Mouse (Mus musculus) layer of hippocampus, adult 11-12 months (tissue): ENCODE measurements around the gene En1.

Experiments used
- DNase-seq: peaks from one replicate; pipeline ENCODE4 v3.0.0; 2022; ENCODE audit warnings: low spot score

The En1 gene

DNA sequence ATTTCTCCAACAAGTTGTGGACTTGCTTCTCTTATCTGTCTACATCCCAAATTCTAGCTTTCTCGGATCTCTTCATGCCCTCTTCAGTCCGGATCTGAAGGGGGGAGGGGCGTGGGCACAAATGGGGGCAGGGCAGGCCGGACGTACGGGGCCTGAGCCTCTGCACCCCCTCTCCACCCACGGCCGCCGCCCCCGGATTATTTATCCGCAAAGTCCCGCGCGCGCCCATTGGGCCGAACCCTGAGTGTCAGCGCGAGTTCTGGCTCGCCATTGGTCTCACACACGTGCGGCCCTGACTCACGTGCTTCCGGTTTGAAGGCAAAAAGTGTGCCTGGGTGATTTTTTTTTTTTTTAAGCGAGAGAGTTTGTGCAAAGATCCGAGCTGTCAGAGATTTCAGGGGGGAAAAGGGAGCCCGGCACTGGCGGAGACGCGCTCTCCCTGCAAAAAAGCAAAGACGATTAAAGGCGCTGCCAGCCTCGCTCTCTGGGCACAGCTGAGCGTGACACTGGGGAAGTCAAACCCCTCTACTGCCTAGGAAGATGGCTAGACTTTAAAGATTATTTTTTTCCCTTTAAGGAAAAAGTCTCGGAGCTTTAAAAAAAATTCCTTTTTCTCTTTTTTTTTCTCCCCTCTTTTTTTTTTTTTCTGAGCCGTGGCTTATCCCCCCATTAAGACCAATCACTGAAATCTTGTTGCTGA is at the start of gene En1:
TSS of gene En1 (plus strand) at position 388 of the 700 bp plus-strand sequence.
- DNase-seq = no peak

DNA sequence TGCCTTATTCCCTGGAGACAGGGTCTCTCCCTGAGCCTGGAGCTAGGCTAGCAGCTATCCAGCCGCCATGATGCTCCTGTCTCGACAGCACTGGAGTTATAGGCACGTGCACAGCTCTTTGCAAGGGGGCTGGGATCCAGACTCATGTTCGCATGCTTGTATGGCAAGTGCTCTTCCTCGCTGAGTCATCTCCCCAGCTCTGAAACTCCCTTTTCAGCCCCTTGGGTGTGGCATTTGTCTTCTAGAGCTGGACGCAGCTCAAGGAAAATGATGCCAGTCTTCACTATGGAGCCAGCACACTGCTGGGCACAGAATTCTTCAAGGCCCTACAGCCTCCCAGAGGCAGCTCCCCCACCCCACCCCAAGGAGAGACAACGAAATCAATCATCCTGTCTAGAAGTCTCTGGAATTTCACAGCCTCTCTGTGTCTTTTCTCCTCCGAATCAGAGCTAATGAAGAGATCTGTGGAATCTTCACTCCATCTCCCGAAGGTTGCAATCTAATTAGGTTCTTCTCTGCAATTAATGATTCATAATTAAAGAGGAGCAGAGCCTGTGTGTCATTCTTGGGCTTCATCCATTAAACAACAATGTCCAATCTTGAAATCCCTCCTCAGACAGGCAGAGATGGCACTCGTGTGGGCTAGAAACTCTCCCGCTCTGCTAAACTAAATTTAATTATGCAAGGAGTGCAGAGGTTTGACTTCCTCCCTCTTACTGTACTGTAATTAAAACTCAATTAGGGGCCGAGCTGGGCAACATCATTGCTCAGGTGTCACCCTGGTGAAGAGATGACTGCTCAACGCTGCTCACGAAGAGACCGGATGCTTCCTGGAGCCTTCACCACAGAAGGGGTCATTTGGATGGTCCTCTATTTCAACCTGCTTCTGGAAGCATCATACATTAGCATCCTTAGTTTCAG is 45.0 kb upstream of the En1 start:
- DNase-seq = no peak

DNA sequence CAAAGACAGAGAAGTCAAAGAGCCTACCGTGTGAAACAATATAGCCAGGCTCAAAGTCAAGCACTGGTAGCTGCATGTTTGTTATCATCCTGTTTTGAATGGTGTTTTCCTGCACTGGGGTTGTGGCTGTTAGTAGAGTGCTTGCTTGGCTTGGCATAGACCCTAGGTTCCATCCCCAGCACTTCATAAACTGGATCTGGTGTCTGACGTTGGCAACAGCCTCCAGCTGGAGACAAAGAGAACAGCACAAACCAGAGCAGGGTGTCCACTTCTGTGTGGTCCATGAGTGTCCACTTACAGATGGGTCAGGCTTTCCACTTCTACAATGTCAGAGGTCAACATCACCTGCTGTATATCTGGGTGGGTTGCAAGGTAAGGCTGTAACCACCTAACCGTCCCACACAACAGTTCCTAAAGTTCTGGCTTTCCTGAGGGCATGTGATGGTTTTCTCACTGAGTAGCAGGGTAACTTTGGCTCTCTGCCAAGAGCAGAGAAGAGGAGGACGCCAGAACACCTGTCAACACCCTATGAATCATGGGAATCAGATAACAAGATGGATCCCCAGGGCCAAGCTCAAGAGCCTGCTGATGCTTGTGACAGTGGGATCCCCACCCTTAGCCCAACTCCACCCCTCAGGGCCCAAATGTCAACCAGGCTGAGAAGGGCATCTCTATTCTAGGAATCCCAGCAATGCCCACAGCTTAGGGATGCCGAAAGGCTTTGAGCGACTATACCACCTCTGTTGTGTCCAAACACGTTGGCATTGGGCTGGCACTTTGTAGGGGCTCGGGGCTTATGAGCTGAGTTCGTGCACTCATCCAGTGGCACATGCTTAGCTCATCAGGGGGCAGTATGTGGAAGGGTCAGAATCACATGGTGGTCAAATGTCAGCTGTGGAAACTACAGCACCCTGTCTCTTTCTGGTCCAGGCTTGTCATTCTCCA is 43.6 kb upstream of the En1 start:
- DNase-seq = no peak

DNA sequence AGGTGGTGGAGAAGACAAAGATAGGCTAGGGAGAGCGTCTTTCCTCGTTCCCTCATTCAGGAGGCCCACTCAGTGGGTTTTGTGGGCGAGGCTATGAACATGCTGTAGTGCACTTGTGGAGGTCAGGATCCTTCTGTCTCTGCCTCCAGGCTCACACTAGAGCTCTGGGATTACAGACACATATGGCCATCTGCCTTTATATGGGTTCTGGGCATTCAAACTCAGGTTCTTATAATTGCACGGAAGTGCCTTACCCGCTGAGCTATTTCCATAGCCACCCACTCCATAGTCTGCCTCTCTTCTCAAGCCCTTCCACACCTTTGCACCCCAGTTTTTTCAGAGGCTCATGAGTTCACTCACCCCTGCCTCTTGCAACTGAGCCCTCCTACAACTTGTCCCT is 42.3 kb upstream of the En1 start:
- DNase-seq = no peak

DNA sequence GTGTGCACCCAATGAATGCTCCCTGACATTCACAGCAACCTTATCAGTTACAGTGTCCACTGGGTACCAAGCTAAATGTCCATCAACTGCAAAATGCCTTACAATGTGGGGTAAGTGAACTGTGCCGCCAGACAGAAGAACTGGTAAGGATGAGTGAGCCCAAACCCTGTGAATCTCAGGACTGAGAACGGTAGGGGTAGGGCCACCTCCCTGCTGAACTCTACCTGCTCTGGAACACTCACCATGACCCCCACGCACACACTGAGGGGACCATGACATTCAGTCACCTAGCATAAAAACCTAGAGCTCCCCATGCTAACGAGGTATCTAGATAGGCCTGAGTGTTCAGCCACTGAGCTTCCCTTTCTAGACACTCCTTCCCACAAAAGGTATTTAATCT is 20.9 kb upstream of the En1 start:
- no peak for DNase-seq

DNA sequence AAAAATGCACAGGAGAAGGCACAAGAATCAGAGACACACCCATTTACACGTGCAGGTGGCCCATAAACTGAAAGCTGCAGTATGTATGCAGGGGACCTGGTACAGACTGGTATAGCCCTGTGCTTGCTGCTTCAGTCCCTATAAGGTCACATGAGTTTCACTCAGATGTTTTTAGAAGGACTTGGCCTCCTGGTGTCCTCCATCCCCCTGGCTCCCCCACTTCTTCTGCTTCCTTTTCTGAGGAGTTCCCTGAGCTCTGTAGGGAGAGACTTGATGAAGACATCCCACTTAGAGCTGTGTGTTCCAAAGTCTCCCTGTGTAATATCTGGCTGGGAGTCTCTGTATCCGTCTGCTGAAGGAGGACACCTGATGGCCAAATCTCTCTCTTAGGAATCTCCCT is 16.7 kb upstream of the En1 start:
- no peak for DNase-seq

DNA sequence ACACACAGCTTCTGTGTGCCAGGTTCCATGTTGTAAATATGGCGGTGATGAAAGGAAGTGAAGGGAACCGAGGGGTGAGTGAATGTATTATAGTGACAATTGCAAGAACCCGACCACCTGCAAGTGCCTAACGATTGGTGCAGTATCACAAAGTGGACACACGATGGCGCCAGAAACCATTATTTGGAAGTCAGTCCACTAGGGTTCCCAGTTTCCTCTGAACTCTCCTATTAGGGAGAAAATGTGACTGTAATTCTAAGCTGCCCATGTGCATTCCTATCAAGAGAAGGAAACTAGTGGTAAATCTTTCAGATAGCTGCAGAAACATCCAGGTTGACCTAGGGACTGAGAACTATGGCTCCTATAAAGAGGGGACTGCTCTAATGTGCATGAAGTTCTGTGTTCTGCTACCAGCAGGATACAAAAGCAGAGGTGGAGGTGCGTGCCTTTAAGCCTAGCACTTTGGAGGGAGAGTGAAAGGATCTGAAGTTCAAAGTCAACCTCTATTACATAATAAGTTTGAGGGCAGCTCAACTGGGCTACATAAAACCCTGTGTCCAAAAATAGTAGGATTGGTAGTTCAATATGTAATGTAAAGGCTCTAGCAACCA is 15.6 kb upstream of the En1 start:
- DNase-seq = peak; percentile 63

DNA sequence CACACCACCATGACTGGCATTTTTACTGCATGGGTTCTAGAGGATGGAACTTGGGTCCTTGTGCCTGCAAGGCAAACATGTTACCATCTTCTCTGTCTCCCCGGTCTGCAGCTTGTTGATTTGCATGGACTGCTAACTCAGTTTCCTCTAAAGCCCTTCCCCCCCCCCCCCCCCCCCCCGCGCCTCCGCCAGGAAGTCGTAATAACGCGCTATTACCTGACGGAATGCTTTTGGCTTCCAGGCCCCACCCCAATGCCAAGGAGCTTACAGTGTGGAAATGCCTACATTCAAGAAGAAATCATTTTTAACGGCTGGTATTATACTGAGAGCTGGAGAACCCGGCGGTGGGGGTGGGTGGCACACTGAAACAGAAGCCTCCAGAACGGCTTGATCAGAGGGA is 14.8 kb upstream of the En1 start:
- DNase-seq = no peak

DNA sequence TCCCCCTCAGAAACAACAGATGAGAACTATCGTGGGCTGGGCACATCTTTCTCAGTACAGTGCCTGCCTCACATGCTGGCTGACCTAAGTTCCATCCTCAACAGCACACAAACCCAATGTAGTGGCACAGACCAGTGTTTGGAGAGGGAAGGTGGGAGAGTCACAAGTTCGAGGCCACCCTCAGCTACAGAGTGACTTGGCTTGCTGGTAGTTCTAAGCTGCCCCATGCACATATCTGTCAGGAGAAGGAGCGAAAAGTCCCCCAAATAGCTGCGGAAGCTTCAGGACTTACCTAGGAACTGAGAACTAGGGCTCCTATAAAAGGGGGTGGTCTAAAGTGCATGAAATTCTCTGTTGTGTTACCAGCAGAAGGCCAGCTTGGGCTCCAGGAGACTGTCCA is 14.3 kb upstream of the En1 start:
- no peak for DNase-seq

DNA sequence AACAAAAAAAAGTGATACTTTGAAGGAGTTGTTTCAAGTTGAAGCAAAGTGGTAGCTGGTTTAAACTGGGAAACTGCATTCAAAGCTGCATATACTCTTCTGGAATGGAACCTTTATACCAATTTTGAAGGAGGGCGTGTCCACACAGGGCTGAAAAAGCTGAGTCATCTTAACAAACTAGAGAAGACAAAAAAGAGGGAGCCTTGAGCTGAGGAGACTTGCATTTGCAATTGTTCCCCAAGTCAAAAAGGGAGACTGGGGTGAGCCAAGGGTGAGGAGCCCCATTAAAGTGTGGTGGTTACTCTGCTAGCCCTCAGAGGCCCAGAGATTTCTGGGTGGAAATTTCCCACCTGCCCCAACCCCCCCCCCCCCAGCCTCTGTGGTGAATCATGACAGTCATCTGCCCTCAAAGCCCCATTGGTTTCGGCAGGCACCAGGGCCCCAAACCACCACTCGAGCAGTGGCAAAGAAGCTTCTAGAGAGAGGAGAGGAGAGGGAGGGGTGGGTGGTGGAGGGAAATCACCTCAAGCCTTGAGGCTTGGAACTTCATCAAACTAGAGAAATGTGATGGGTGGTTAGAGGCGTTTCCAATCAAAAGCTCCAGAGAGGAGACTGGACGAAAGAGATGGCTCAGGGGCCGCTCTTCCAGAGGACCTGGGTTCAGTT is 13.7 kb upstream of the En1 start:
- no peak for DNase-seq

DNA sequence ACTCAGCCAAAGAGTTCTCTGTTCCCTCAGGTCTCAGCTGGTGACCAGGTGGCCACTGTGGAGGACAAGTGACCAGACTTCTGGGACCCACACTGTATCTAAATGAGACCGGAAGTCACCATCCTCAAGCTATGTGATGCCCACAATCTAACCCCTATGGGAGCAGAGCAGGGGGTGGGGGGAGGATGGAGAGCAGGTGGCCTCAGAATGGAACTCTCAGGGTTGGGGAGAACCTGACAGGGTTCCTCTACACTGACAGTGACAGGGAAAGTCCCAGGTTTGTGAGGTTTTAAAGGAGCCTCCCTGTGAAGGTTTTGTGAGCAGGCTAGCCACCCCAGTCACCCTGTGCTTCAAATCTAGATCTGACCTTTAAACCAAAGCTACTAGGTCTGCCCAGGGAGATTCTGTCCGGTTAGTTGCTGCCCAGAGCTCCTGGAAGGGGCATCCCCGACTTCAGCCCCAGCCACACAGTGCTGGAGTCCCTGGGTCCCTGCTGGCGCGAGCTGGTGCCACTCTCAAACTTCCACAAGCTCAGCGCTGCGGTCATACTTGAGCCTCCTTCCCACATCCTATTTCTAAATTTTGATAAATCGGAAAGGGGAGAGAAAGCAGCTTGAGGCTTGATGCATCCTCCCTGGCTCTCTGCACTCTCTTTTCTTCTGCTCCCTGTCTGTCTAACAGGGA is 8.8 kb upstream of the En1 start:
- no peak for DNase-seq

DNA sequence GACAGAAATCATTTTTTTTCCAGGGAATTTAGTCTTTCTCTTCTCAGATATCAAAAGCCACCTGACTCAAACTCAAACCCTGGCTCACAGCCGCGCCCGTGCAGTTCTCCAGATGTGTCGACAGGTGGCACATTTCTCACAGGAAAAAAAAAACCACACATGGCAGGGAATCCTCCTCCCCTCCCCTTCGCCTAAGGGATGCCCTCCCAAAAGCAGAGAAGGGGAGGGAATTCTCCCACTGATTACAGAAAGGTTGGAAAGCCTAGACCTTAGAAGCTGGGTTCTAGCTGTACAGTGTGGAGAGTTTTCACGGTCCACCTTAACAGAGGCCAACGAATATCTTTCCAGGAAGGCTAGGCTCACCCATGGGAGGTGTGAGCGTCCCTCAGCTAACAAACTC is 7.6 kb upstream of the En1 start:
- DNase-seq = no peak

DNA sequence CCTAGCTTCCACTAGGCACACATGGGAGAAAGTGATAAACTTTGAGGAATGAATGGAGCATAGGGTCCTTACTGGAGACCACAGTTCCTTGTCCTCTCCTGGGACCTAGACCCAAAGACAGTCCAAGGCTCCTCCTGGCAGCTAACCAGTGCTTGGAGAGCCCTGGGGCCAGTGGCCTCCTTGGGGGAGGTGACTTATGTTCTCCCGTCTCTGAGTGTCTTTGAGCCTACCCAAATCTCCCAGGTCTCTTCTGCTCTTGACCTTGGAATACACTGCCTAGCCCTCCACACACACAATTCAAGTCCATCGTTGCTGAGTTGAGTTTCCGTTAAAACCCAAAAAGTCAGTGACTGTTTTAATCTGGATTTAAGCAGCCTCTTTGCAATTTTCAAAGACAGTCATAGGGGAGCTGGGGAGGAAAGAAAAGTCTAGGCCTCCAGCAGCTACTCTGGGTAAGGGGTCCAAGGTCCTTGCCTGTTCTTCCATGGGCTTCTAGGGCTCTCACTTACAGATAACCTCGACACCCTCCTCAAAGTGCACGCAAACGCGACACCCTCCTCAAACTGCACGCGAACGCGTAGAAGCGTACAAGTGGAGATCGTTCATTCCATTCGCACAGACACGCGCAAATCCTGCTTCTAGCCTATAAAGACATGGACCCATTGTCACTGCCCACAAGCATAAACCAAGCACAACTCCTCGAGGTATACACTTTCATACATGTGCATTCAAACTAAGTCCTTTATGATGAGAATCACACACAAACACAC is 6.6 kb upstream of the En1 start:
- no peak for DNase-seq

DNA sequence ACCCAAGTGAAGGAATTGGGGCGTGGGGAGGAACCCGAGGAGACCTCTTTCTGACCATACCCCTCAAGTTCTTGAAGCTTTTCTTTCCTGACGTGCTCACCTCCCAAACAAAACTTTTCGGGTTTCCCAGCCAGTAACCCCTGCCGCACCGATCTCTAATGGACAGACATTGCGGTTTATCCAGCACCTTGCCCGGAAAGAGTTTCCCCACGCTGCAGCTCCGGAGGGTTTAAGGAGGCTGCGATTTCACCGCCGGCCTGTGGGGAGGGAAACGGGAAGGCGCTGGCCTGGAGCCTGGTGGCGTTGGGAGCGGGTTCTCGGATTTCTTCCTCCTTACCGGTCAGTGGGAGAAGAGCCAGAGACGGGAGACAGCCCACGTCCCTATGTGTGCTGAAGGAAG is 5.9 kb upstream of the En1 start:
- no peak for DNase-seq

DNA sequence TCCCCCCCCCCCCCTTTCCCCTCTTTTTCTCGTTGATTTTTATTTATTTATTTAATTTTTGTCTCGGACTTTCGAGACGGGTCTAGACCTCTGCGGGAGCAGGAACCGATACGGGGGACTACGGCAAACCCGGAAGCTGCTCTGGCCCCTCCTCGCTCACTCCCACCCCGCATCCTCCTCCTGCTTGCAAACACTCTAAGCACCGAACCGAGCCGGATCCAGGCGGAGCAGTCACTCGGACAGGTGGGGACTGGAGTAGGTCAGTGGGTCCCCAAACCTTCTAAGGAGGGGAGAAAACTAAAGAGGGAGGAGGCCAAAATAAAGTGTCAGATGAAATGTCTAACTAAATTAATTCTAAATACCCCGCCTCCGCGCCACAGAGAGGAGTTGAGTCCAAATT is 5.4 kb upstream of the En1 start:
- no peak for DNase-seq

DNA sequence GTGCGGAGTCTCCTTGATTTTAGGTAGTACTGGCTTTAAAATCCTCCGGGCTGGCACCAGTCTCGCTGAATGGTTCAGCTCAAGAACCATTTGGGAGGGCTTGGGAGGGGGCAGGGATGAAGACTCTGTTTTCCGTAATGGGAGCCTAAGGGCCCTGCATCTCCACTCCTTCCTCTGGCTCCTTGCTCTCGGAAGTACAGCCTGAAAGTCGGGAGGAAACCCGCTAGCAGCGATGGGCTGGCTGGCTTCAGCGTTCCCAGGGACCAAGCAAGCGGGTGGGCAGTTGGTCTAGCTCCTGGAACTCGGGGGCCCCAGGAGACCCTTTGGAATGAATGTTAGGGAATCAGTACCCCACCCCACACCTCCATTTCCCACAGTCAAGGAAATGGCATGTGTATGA is 4.9 kb upstream of the En1 start:
- DNase-seq = no peak

DNA sequence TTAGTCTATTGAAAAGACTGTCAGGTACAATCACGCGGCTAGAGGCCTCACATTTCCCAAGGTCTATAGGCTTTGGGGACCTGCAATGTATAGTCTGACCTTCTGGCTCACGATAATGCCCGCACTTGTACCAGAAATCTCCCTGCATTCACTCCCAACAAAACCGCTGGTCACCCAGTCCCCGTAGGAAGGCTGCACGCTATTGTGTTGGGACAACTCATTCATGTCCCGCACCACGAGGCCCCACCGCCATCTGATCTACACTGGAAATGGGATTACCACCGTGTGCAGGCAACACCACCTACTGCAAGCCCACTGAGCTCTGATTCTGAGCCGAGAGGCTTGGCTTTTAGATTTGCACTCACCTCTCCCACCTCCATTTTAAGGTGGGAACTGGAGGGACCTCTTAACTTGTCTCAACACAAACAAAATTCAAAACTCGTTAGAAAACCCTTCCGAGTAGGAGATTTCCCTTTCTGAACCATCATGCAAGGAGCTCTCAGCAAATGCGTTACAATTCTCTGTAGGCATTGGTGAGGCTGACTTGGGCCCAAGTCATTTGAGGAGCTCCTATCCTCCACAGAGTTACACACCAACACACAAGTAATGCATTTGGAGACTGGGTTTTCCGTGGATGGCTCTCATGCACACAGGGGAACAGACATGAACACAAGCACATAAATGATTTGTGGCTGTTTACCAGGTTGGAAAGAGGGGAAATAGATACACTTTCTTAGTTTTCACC is 3.9 kb upstream of the En1 start:
- DNase-seq = no peak

DNA sequence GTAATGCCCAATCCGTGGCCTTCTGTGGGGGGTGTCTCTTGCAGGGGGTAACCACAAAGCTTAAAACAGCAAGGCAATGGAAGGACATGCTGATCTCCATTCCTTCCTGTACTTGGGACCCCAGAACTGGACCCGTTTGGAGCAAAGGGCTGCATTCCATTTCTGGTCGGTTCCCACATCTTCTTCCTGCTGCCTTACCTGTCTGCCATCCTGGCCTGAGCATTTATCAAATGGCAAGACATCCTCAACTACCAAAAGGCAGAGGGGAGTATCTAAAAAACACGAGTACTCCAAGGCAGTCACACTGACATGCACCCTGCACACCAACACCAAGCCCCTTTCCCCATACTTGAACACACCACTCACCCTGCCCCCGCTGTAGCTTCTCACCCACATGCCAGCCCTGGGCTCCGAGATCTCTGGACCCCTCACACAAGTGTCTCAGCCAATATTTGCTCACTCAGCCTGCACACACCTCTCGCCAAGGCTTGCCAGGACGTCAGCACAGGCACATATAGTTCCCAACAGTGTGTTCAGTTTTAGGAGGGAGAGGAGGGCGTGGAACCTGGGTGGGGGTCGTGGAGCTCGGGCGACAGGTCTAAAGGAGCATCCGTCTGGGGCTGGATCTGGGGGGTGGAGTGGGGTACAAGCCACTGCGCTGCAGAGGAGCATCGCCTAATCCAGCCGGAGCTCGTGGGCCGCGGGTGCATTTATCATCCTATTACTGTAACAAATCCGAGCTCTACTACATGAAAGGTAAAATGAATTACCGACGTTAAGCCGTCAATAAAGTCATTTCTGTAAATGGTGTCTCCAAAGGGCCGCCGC is 2.7 kb upstream of the En1 start:
- DNase-seq = no peak

DNA sequence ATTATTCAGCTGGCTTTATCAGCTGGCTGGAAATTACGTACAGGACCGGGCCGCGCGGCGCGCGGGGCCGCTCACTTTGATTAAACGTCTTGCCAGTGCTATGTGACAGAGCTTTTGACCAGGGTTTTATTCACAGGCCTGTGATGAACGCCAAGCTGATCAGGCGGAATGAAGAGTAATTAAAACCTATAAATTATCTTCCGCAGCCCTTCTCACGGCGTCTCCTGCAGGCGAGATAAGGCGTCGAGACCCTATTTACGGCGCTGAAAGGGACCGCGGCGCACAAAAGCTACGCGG is 2.1 kb upstream of the En1 start:
- no peak for DNase-seq
